Mouse (Mus musculus) bone marrow macrophage, adult 2 months (primary cell): ENCODE measurements at regions not wholly inside any gene's neighbourhood (a gene's known extent, or its start where the extent isn't known, plus 50 kb on each side); places are given as distances from the start of the nearest gene placed in this dataset.

ENCODE experiments used
- CTCF ChIP-seq: IDR thresholded peaks from 2 replicates; pipeline ENCODE4 v1.5.1; 2012; ENCODE audit warnings: low read depth, mild to moderate bottlenecking, low read length, moderate library complexity
- POLR2A ChIP-seq: IDR thresholded peaks from 2 replicates; pipeline ENCODE4 v1.6.1; 2012; ENCODE audit warnings: mild to moderate bottlenecking, low read depth, low read length, borderline replicate concordance

DNA sequence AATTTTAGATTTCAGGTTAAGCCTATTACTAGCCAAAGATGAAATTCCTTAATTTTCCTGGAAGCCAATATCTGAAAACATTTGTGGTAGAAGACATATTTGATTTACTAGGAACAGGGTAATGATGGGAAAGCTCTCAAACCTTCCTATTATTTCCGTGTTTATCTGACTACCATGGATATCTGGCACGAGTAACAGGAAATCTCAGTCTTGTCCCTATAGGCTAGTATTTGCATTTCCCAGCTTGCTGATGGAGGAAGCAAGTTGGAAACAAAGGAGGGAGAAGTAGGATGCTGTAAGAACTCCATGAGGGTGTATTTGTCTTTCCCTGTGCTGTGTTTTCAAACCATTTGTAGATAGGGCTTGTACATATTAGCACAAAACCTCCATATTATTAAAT lies 264.5 kb upstream of the Gm12728 start:
- TF ChIP-seq CTCF (no peak), POLR2A (no peak)
